Comparison of ENCODE assay signal across 13 mouse cellular contexts in the genomic region with DNA sequence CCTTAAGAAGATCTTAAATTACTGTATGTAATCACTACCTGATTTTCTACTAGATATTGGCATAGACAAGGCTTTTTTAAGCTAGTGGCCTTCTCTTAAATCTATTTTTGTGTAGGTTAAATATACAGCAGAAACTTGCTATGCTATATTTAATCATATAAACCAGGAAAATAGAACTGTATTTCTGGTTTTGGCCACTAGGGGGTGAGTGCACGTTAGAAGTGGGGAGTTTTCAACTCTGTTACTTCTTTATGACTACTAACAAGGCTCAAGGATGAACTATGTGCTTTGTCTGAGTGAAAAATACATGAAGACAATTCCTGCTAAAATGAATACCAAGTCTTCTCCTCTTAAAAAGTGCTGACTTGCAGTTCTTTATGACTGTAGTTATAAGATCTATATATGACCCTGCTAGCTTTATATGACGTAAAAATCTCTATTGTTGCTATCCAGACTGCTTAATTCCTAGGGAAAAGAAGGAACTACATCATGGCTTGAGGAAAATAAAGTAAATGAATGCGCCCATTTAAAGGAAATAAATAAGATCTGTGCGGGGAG. TPM values are rescaled to one million over a fixed set of nuclear protein-coding genes. Genes with fewer than 3 reads are reported as not detected.
DNase-seq lines count a peak whose midpoint lies in the region; ATAC-seq and TF ChIP-seq lines count a peak whose summit lies in the region.
"Had no signal": no experiment of that assay in that cellular context is flagged by ENCODE, and none has a peak within 500 bp of the region (broad histone marks: within the 10 kb centered on the region; RNA-seq: fewer than 3 reads in every experiment).

No protein-coding gene starts in this region.

- H3K36me3 ChIP-seq in forebrain, postnatal 0 days (ENCODE audit: insufficient read depth): no peaks in the 10 kb centered on the region
- no peaks in the 10 kb centered on the region for H3K36me3 ChIP-seq in forebrain, embryonic 16.5 days (ENCODE audit: control insufficient read depth, insufficient read depth)
- no peaks in the 10 kb centered on the region for H3K36me3 ChIP-seq in lung, postnatal 0 days (ENCODE audit: insufficient read depth, low read length)
- H3K36me3 ChIP-seq in thymus, adult 2 months (ENCODE audit: control insufficient read depth, insufficient read depth, low read length): no peaks in the 10 kb centered on the region
- H3K36me3 ChIP-seq: lung, embryonic 15.5 days had no signal

- H3K27ac ChIP-seq in forebrain, postnatal 0 days (ENCODE audit: low read depth, low read length): no peak overlapping the region
- no peak overlapping the region for H3K27ac ChIP-seq in forebrain, embryonic 16.5 days (ENCODE audit: low read length)
- no peak overlapping the region for H3K27ac ChIP-seq in lung, postnatal 0 days (ENCODE audit: low read length)
- H3K27ac ChIP-seq in thymus, adult 2 months (ENCODE audit: control insufficient read depth, insufficient read depth, low read length): no peak overlapping the region
- H3K27ac ChIP-seq: lung, embryonic 15.5 days had no signal

- no peak for ATAC-seq in forebrain, postnatal 0 days
- no peak for ATAC-seq in forebrain, embryonic 16.5 days
- no peak for ATAC-seq in lung, postnatal 0 days
- peak; percentile 65; the same call in 1 of the 2 replicates for ATAC-seq in megakaryocyte-erythroid progenitor cell, adult 5-6 weeks (replicated peaks; ENCODE audit: low FRiP score, low TSS enrichment, poor library complexity, severe bottlenecking)

- DNase-seq in forebrain, postnatal 0 days: peak; percentile 30
- DNase-seq in lung, postnatal 0 days (ENCODE audit: low spot score): peak; percentile 44
- DNase-seq in lung, postnatal 25 days (ENCODE audit: low spot score): no peak
- DNase-seq in adipocyte (ENCODE audit: low spot score): peak; percentile 67
- no peak for DNase-seq in layer of hippocampus, postnatal 36 days
- no peak for DNase-seq in thymus, adult 2 months
- DNase-seq: cerebellum, postnatal 14 days; gastrocnemius, postnatal 10 days; kidney, adult 18-20 months; thymus, postnatal 25 days had no signal

- no peaks in the 10 kb centered on the region for H3K4me1 ChIP-seq in forebrain, postnatal 0 days (ENCODE audit: insufficient read depth)
- H3K4me1 ChIP-seq in forebrain, embryonic 16.5 days (replicated peaks; ENCODE audit: control insufficient read depth, insufficient read depth, low read length): no peaks in the 10 kb centered on the region
- H3K4me1 ChIP-seq in lung, postnatal 0 days (ENCODE audit: insufficient read depth, low read depth, low read length): no peaks in the 10 kb centered on the region
- no peaks in the 10 kb centered on the region for H3K4me1 ChIP-seq in thymus, adult 2 months (replicated peaks; ENCODE audit: control insufficient read depth, insufficient read depth, low read length)
- H3K4me1 ChIP-seq: lung, embryonic 15.5 days had no signal

- no peak overlapping the region for H3K9ac ChIP-seq in forebrain, postnatal 0 days
- H3K9ac ChIP-seq in forebrain, embryonic 16.5 days (replicated peaks; ENCODE audit: low read depth, low read length): no peak overlapping the region
- no peak overlapping the region for H3K9ac ChIP-seq in lung, postnatal 0 days (replicated peaks; ENCODE audit: low read depth)
- H3K9ac ChIP-seq: lung, embryonic 15.5 days had no signal

- TF ChIP-seq EP300 in lung, postnatal 0 days (IDR thresholded peaks at IDR 0.05): no peak

- H3K4me2 ChIP-seq in forebrain, postnatal 0 days (ENCODE audit: low read depth): no peak overlapping the region
- H3K4me2 ChIP-seq in forebrain, embryonic 16.5 days (ENCODE audit: low read length): no peak overlapping the region
- H3K4me2 ChIP-seq in lung, postnatal 0 days (replicated peaks; ENCODE audit: low read depth, low read length): no peak overlapping the region
- H3K4me2 ChIP-seq: lung, embryonic 15.5 days had no signal

- H3K4me3 ChIP-seq in forebrain, postnatal 0 days (ENCODE audit: low read depth, low read length): no peak overlapping the region
- H3K4me3 ChIP-seq in forebrain, embryonic 16.5 days (replicated peaks; ENCODE audit: low read length): no peak overlapping the region
- H3K4me3 ChIP-seq in lung, postnatal 0 days (ENCODE audit: low read depth, low read length): no peak overlapping the region
- H3K4me3 ChIP-seq in thymus, adult 2 months (ENCODE audit: control insufficient read depth, insufficient read depth, low read length): no peak overlapping the region
- H3K4me3 ChIP-seq: lung, embryonic 15.5 days had no signal

- no peak for TF ChIP-seq POLR2A in thymus, adult 2 months (IDR thresholded peaks at IDR 0.05; ENCODE audit: control insufficient read depth, extremely low read depth, insufficient read depth, low read length, poor library complexity)

- H3K27me3 ChIP-seq in forebrain, postnatal 0 days (ENCODE audit: insufficient read depth, low read length): no peaks in the 10 kb centered on the region
- H3K27me3 ChIP-seq in forebrain, embryonic 16.5 days (replicated peaks; ENCODE audit: control insufficient read depth, insufficient read depth, low read length): no peaks in the 10 kb centered on the region
- H3K27me3 ChIP-seq in lung, postnatal 0 days (replicated peaks; ENCODE audit: insufficient read depth, low read length): no peaks in the 10 kb centered on the region
- H3K27me3 ChIP-seq in thymus, adult 2 months (ENCODE audit: control insufficient read depth, insufficient read depth, low read length): no peaks in the 10 kb centered on the region
- H3K27me3 ChIP-seq: lung, embryonic 15.5 days had no signal

- H3K9me3 ChIP-seq in forebrain, postnatal 0 days (ENCODE audit: low read length): no peaks in the 10 kb centered on the region
- H3K9me3 ChIP-seq in forebrain, embryonic 16.5 days (ENCODE audit: control insufficient read depth, low read length): no peaks in the 10 kb centered on the region
- H3K9me3 ChIP-seq in lung, postnatal 0 days (ENCODE audit: low read length): no peaks in the 10 kb centered on the region
- H3K9me3 ChIP-seq: lung, embryonic 15.5 days had no signal

- peak; percentile 67 for TF ChIP-seq CTCF in forebrain, postnatal 0 days (IDR thresholded peaks at IDR 0.05; ENCODE audit: low read depth)
- TF ChIP-seq CTCF in lung, postnatal 0 days (IDR thresholded peaks at IDR 0.05): peak; percentile 77
- no peak for TF ChIP-seq CTCF in thymus, adult 2 months (IDR thresholded peaks at IDR 0.05; ENCODE audit: borderline replicate concordance, control insufficient read depth, extremely low read depth, insufficient read depth, low read length, poor library complexity)

- WGBS in forebrain, postnatal 0 days: 67% methylated on average over 4 of the region's 4 CpGs
- WGBS in forebrain, embryonic 16.5 days: 70% methylated on average over 4 of the region's 4 CpGs
- WGBS in lung, postnatal 0 days: 68% methylated on average over 4 of the region's 4 CpGs
- 74% methylated on average over 4 of the region's 4 CpGs for WGBS in thymus, adult 2 months

RNA-seq across cellular contexts. Expression of gene Pgm1, which starts 15.2 kb away (rescaled TPM):
- 52.5 and 73.5 TPM in 2 replicates for total RNA-seq in forebrain, postnatal 0 days (2014; rRNA removed)
- 52.8 and 64.6 TPM in 2 replicates for polyA plus RNA-seq in forebrain, postnatal 0 days (2015; fragmentation: Nextera tagmentation; extraction: Ambion mirVana)
- 43.7 and 46.0 TPM in 2 replicates for polyA plus RNA-seq in forebrain, embryonic 16.5 days (2015; fragmentation: Nextera tagmentation; extraction: Ambion mirVana)
- polyA plus RNA-seq in lung, postnatal 0 days (2015; fragmentation: Nextera tagmentation; extraction: Ambion mirVana): 76.3 and 81.6 TPM in 2 replicates
- total RNA-seq in megakaryocyte-erythroid progenitor cell, adult 5-6 weeks (2014; fragmentation: Nextera tagmentation): 2.2 and 4.1 TPM in 2 replicates
- total RNA-seq in megakaryocyte-erythroid progenitor cell, adult 5-6 weeks (2017): 7.2 and 8.3 TPM in 2 replicates
- total RNA-seq in layer of hippocampus, postnatal 36 days (2021): 10 to 100 TPM; 58.6 to 62.7 TPM
- 25.3 and 29.7 TPM in 2 replicates for polyA plus RNA-seq in thymus, adult 2 months (2012; rRNA removed)

RNA-seq across cellular contexts. Expression of gene Itgb3bp, which starts 15.6 kb away (rescaled TPM):
- total RNA-seq in forebrain, postnatal 0 days (2014; rRNA removed): 2.9 and 4.5 TPM in 2 replicates
- 10.7 and 11.3 TPM in 2 replicates for polyA plus RNA-seq in forebrain, postnatal 0 days (2015; fragmentation: Nextera tagmentation; extraction: Ambion mirVana)
- polyA plus RNA-seq in forebrain, embryonic 16.5 days (2015; fragmentation: Nextera tagmentation; extraction: Ambion mirVana): 17.6 and 18.9 TPM in 2 replicates
- polyA plus RNA-seq in lung, postnatal 0 days (2015; fragmentation: Nextera tagmentation; extraction: Ambion mirVana): 11.9 and 13.5 TPM in 2 replicates
- 30.5 and 32.2 TPM in 2 replicates for total RNA-seq in megakaryocyte-erythroid progenitor cell, adult 5-6 weeks (2014; fragmentation: Nextera tagmentation)
- 16.1 and 35.0 TPM in 2 replicates for total RNA-seq in megakaryocyte-erythroid progenitor cell, adult 5-6 weeks (2017)
- total RNA-seq in layer of hippocampus, postnatal 36 days (2021): 1 to 10 TPM; 4.4 to 6.0 TPM
- polyA plus RNA-seq in thymus, adult 2 months (2012; rRNA removed): 0.92 and 1.1 TPM in 2 replicates

Comparison
In these comparisons a context has a peak if more than half of its experiments do, and no peak if none do; other contexts are left out.
1. DNase-seq: peak in forebrain, postnatal 0 days (single experiment), lung, postnatal 0 days (single experiment) and adipocyte (single experiment); none in lung, postnatal 25 days (single experiment), layer of hippocampus, postnatal 36 days (0 of 2) and thymus, adult 2 months (single experiment).